Mouse (Mus musculus): Measurements from ENCODE around the gene Pogk. TPM values are rescaled to one million over a fixed set of nuclear protein-coding genes. Genes with fewer than 3 reads are reported as not detected.

The Pogk gene
- total RNA-seq, 2 experiments from 2014 or later: 13.8 to 14.1 TPM

GRCm38 (mm10) chr1:166379013-166379629 is 30.5 kb downstream of the Pogk start, which contains the start of gene Tada1:
Tada1 (plus strand) TSS chr1:166379097.
- peak; percentile 95 to 96 for DNase-seq

GRCm38 (mm10) chr1:166378431-166379012 is 31.1 kb downstream of the Pogk start:
- no peak for DNase-seq

- no peak for DNase-seq
These were observed 32.5 kb downstream of the Pogk start for GRCm38 (mm10) chr1:166377171-166377570.

- DNase-seq: no peak
These were observed 46.5 kb downstream of the Pogk start for GRCm38 (mm10) chr1:166363122-166363521.

GRCm38 (mm10) chr1:166362659-166363058 is 47.0 kb downstream of the Pogk start:
- no peak for DNase-seq

- DNase-seq: no peak
These were observed 47.8 kb downstream of the Pogk start for GRCm38 (mm10) chr1:166361842-166362241.

GRCm38 (mm10) chr1:166360896-166361295 is 48.8 kb downstream of the Pogk start:
- no peak for DNase-seq

GRCm38 (mm10) chr1:166360157-166360855 is 49.4 kb downstream of the Pogk start:
- DNase-seq: peak; percentile 80 to 91

- no peak for DNase-seq
These were observed 59.9 kb downstream of the Pogk start for GRCm38 (mm10) chr1:166349751-166350150.

GRCm38 (mm10) chr1:166349341-166349740 is 60.3 kb downstream of the Pogk start:
- no peak for DNase-seq

GRCm38 (mm10) chr1:166346906-166347305 is 62.8 kb downstream of the Pogk start:
- no peak for DNase-seq

GRCm38 (mm10) chr1:166345602-166346001 is 64.1 kb downstream of the Pogk start:
- no peak for DNase-seq

- no peak for DNase-seq
These were observed 65.2 kb downstream of the Pogk start for GRCm38 (mm10) chr1:166344300-166345077.

- DNase-seq: no peak
These were observed 66.1 kb downstream of the Pogk start for GRCm38 (mm10) chr1:166343586-166343985.

GRCm38 (mm10) chr1:166342539-166342938 is 67.1 kb downstream of the Pogk start:
- no peak for DNase-seq

- no peak for DNase-seq
These were observed 67.6 kb downstream of the Pogk start for GRCm38 (mm10) chr1:166342060-166342459.

- DNase-seq: peak; percentile 33 to 67
These were observed 70.6 kb downstream of the Pogk start for GRCm38 (mm10) chr1:166339110-166339509.

Other genes starting within 250 kb of the Pogk start
- gene Mael, start 171.1 kb downstream of the Pogk start, total RNA-seq (2021): not detected
- 1 to 10 TPM; 2.2 to 3.8 TPM for gene Ildr2, start 155.7 kb downstream of the Pogk start, total RNA-seq (2021)
- gene Tada1, start 30.8 kb downstream of the Pogk start, total RNA-seq (2021): 1 to 10 TPM; 8.5 to 8.8 TPM
- gene Gm4846, start 87.7 kb upstream of the Pogk start, total RNA-seq (2021): not detected
- gene Gm4847, start 237.8 kb upstream of the Pogk start, total RNA-seq (2021): not detected

Measured in heart, adult 18-20 months (tissue).